In the genomic region with DNA sequence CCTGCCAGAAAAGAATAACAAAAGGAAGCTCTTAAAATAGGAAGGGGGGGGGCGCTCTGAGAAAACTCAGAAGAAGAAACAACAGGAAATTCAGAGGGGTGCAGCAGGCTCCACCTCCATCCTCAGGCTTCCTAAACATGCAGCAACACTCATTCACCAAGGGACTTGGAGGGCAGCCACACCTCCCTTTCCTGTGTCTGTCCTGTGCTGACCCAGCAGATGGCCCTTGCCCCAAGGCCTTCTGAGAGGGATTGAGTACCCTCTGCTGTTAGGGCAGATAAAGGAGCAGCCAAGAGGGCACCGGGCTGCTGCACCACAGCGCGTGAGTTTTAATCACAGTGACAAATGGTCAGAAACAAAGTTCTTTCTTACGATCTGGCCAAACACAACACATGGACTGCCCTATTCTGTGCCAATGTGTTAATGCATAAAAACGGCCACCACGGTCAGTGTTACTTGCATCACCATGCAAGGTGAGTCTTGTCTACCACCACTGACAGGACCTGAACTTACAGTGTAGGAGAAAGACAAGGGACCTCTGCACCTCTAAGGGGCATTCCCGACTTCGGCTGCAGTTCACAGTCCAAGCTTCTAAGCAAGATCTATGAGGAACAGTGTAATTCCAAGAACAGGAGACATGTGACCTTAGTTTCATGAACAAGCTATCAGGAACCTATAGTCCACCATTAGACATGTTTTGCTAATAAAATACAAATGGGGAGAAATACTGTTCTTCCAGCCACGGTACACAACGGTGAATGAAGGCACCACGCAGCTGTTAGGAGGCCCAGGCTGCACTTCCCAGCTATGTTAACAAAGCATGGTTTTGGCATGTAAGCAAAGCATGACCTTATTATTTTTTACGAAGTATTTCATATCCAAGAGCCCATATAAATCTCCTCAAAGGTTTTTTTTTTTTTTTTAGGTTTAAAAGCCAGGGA, we compare ENCODE assay signal across 8 mouse cellular contexts.
DNase-seq lines count a peak whose midpoint lies in the region; TF ChIP-seq lines count a peak whose summit lies in the region.

No protein-coding gene starts in this region.

- no peak overlapping the region for H3K4me3 ChIP-seq in spleen, adult 2 months (ENCODE audit: extremely low read depth, insufficient read depth, insufficient read length)

- H3K4me1 ChIP-seq in spleen, adult 2 months (ENCODE audit: control insufficient read depth, insufficient read depth, insufficient read length): peaks cover 9% of the 10 kb centered on the region

- H3K27ac ChIP-seq in spleen, adult 2 months (ENCODE audit: insufficient read depth, low read length): peak overlapping the region; percentile 35

- no peak for TF ChIP-seq CTCF in spleen, adult 2 months (IDR thresholded peaks at IDR 0.05; ENCODE audit: extremely low read depth, insufficient read depth, insufficient read length, insufficient replicate concordance)

- WGBS in spleen, adult 2 months: 81% methylated on average over 13 of the region's 13 CpGs

- H3K36me3 ChIP-seq in spleen, adult 2 months (ENCODE audit: control insufficient read depth, insufficient read depth, low read length): no peaks in the 10 kb centered on the region

- H3K27me3 ChIP-seq in spleen, adult 2 months (ENCODE audit: control insufficient read depth, insufficient read depth, low read length): no peaks in the 10 kb centered on the region

- DNase-seq in adrenal gland, adult 2 months: peak; percentile 52
- DNase-seq in adrenal gland, postnatal 4 days (ENCODE audit: low spot score in 2 of 2): no peak
- peak in 1 of 2 experiments; percentile 7 for DNase-seq in spleen, adult 2 months (ENCODE audit: low read depth in 1 of 2, low spot score in 2 of 2)
- no peak for DNase-seq in spleen, postnatal 4 days (ENCODE audit: low spot score in 2 of 2)
- peak; percentile 62 to 66 for DNase-seq in kidney, adult 8-10 months
- peak; percentile 15 to 34 for DNase-seq in lung, postnatal 4 days
- no peak for DNase-seq in urinary bladder, adult 18-20 months (ENCODE audit: low spot score in 2 of 2)
- DNase-seq in frontal cortex, postnatal 25 days (ENCODE audit: low spot score in 2 of 2): no peak

- no peak for TF ChIP-seq POLR2A in spleen, adult 2 months (IDR thresholded peaks at IDR 0.05; ENCODE audit: low read depth, low read length)

Comparison
In these comparisons a context has a peak if more than half of its experiments do, and no peak if none do; other contexts are left out.
1. DNase-seq: peak in adrenal gland, adult 2 months (single experiment), kidney, adult 8-10 months (2 of 2) and lung, postnatal 4 days (2 of 2); none in adrenal gland, postnatal 4 days (0 of 2), spleen, postnatal 4 days (0 of 2), urinary bladder, adult 18-20 months (0 of 2) and frontal cortex, postnatal 25 days (0 of 2).